Mouse (Mus musculus) ES-E14 (cell line): ENCODE measurements at regions not wholly inside any gene's neighbourhood (a gene's known extent, or its start where the extent isn't known, plus 50 kb on each side); places are given as distances from the start of the nearest gene placed in this dataset.

Source experiments
- DNase-seq: peaks from one replicate; pipeline ENCODE4 v3.0.0-alpha.2; 2013; ENCODE audit warnings: low read depth, low spot score
- H3K27ac ChIP-seq: 2 replicates; pipeline ENCODE4 v1.5.1; 2012; ENCODE audit warnings: low read depth, mild to moderate bottlenecking, low read length, moderate library complexity, mixed read lengths; ENCODE audit not compliant: poor library complexity, insufficient read depth, severe bottlenecking
- H3K36me3 ChIP-seq: 2 replicates; pipeline ENCODE4 v1.6.1; 2012; ENCODE audit warnings: mild to moderate bottlenecking, low read length, moderate library complexity, mixed read lengths; ENCODE audit not compliant: control insufficient read depth, poor library complexity, insufficient read depth, severe bottlenecking
- H3K4me1 ChIP-seq, 2 experiments: fragments of 150-350 bp in 1 of 2; sonication (generic) in 1 of 2; 2 replicates each; pipeline ENCODE4 v1.6.1; 2012; ENCODE audit warnings: low read length in 2 of 2, mild to moderate bottlenecking in 1 of 2, mixed read lengths in 1 of 2; ENCODE audit not compliant: control insufficient read depth in 2 of 2, insufficient read depth in 2 of 2, poor library complexity in 1 of 2
- H3K4me3 ChIP-seq, 2 experiments: fragments of 150-350 bp in 1 of 2; sonication (generic) in 1 of 2; 2 replicates each; pipeline ENCODE4 v1.5.1; 2012; ENCODE audit warnings: low read length in 2 of 2, low read depth in 1 of 2, mild to moderate bottlenecking in 1 of 2, mixed read lengths in 1 of 2; ENCODE audit not compliant: insufficient read depth in 1 of 2, poor library complexity in 1 of 2, severe bottlenecking in 1 of 2
- H3K9ac ChIP-seq: 2 replicates; pipeline ENCODE4 v1.6.1; 2012; ENCODE audit warnings: low read depth, mild to moderate bottlenecking, low read length, mixed read lengths; ENCODE audit not compliant: poor library complexity, insufficient read depth, severe bottlenecking
- H3K9me3 ChIP-seq: fragments of 150-350 bp; sonication (generic); 2 replicates; pipeline ENCODE4 v1.6.1; 2012; ENCODE audit warnings: low read depth, mild to moderate bottlenecking, low read length; ENCODE audit not compliant: control insufficient read depth, insufficient read depth
- CHD2 ChIP-seq: IDR thresholded peaks from 2 replicates; pipeline ENCODE4 v1.6.1; 2014; ENCODE audit warnings: mild to moderate bottlenecking, low read depth, low read length, inconsistent platforms
- HCFC1 ChIP-seq: IDR thresholded peaks from 2 replicates; pipeline ENCODE4 v1.6.1; 2012; ENCODE audit warnings: low read length, inconsistent platforms, borderline replicate concordance; ENCODE audit not compliant: insufficient read depth
- MAFK ChIP-seq: IDR thresholded peaks from 2 replicates; pipeline ENCODE4 v1.6.1; 2014; ENCODE audit warnings: mild to moderate bottlenecking, low read depth, low read length, inconsistent platforms; ENCODE audit not compliant: insufficient read depth
- ZC3H11A ChIP-seq: IDR thresholded peaks from 2 replicates; pipeline ENCODE4 v1.6.1; 2012; ENCODE audit warnings: low read depth, mild to moderate bottlenecking, inconsistent platforms, low read length, borderline replicate concordance
- ZNF384 ChIP-seq: IDR thresholded peaks from 2 replicates; pipeline ENCODE4 v1.6.1; 2012; ENCODE audit warnings: low read depth, low read length, inconsistent platforms
- in situ Hi-C, 2 experiments: fragments of 600-800 bp; cut with MboI; formaldehyde crosslinking; loops; one replicate each; pipeline ENCODE4 v1.15.1; 2025; ENCODE audit warnings: low sequenced_read_pairs in 2 of 2, inconsistent platforms in 1 of 2; ENCODE audit not compliant: unreplicated experiment in 2 of 2

DNA sequence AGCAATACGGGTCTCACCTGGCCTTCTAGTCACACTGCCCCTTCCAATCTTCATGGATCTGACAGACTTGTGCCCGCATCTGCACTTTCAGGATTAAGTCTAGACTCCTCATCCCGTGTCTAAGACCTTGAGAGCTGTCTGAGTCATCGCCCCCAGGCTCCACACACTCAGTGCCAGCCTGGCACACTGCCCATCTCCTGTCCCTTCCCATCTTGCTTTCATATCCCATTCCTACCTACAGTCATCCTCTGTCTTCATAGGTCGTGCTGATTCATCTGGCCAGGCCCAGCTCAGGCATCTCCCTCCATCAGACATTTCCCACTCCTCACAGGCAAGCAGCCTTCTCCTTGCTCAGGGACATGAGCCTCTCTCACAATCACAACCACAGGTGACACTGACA, 78.0 kb upstream of the Zfp536 start:
- Histone ChIP-seq H3K9ac (no peak overlapping the region), H3K9me3 (no peaks in the 10 kb centered on the region), H3K27ac (no peak overlapping the region), H3K4me3 (no peak overlapping the region), H3K36me3 (no peaks in the 10 kb centered on the region), H3K4me1 (no peaks in the 10 kb centered on the region)
- no peak for DNase-seq
- TF ChIP-seq ZC3H11A (no peak), HCFC1 (no peak), CHD2 (no peak), ZNF384 (no peak), MAFK (no peak)
- in situ Hi-C loops: no loop called here

DNA sequence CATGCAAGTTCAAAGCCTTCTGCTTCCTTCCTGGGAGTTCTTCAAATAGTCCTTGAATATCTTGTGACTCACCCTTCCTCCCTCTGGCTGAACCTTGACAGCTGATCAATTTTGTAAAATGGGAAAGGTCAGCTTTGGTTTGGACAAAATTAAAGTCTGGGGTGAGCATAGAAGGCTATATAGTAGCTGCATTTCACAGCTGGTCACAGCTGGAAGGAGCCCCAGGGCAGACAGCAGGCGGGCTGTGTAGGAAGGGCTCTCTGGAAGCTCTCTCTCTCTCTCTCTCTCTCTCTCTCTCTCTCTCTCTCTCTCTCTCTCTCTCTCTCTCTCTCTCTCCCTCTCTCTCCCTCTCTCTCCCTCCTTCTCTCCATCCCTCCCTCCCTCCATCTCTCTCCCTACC, 71.8 kb upstream of the Zfp536 start:
- Histone ChIP-seq H3K36me3 (no peaks in the 10 kb centered on the region), H3K4me1 (peaks cover 3 to 11% of the 10 kb centered on the region in 2 experiments; a peak in 3 of 4 replicates), H3K9ac (no peak overlapping the region), H3K4me3 (no peak overlapping the region), H3K27ac (no peak overlapping the region), H3K9me3 (no peaks in the 10 kb centered on the region)
- TF ChIP-seq ZNF384: no peak
- no peak for TF ChIP-seq HCFC1
- TF ChIP-seq MAFK: no peak
- TF ChIP-seq ZC3H11A: no peak
- TF ChIP-seq CHD2: no peak
- in situ Hi-C loops: no loop called here
- no peak for DNase-seq

DNA sequence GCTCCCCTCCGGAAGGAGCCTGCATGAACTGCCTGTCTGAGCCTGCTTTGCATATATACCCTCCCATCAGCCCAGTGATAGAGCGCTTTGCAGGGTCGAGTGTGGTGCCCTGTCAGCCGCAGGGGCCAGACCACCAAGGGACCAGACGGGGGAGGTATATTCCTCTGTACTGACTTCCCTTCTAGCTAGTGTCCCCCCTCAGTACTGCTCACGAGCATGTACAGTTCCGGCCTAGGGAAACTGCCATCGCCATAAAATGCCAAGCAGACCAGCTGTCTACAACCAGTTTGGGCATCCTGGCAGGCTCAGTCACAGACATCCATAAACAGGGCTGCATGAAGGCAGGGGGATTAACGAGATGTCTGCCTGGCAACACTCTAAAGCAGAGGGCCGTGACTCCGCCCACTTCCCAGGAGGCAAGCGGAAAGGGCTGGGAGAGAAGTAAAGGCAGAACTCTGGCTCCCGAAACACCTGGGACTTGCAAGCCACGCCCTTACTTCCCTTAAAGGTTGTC, 68.6 kb upstream of the Zfp536 start:
- peak; percentile 83 for DNase-seq
- H3K4me1 ChIP-seq: peaks cover 3 to 11% of the 10 kb centered on the region in 2 experiments; a peak in 3 of 4 replicates
- in situ Hi-C loops: no loop called here
- H3K36me3 ChIP-seq: no peaks in the 10 kb centered on the region
- H3K9me3 ChIP-seq: no peaks in the 10 kb centered on the region
- TF ChIP-seq HCFC1 (no peak), ZC3H11A (no peak), ZNF384 (no peak), MAFK (no peak), CHD2 (no peak)
- no peak overlapping the region for H3K27ac ChIP-seq
- H3K4me3 ChIP-seq: peak overlapping the region; percentile 37 to 87; a peak in 3 of 4 replicates
- H3K9ac ChIP-seq: peak overlapping the region; percentile 21; the same call in 1 of the 2 replicates

DNA sequence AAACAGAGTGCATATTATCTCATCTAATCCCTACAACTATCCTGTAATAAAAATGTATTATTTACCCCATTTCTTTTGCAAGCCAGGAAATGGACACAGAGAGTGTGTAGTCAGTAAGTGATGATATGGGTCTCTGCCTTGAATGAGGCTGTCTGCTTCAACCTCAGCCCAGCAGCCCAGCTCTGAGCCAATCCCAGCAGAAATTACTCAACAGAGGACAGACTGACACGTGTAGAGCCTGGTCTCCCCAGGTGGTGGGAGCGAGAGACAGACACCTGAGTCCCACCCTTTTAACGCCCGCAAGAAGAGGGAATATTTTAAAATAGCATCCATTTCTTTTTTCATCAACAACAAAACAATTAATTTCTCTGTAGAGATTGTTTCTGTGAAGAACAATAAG, 68.1 kb upstream of the Zfp536 start:
- no peaks in the 10 kb centered on the region for H3K36me3 ChIP-seq
- H3K27ac ChIP-seq: no peak overlapping the region
- TF ChIP-seq MAFK: no peak
- TF ChIP-seq CHD2: no peak
- TF ChIP-seq ZC3H11A: no peak
- TF ChIP-seq ZNF384: no peak
- H3K9me3 ChIP-seq: no peaks in the 10 kb centered on the region
- H3K4me1 ChIP-seq: peaks cover 3 to 11% of the 10 kb centered on the region in 2 experiments; a peak in 3 of 4 replicates
- DNase-seq: no peak
- H3K9ac ChIP-seq: no peak overlapping the region
- in situ Hi-C loops: no loop called here
- peak overlapping the region in 1 of 2 experiments; percentile 87; a peak in 2 of 4 replicates for H3K4me3 ChIP-seq

DNA sequence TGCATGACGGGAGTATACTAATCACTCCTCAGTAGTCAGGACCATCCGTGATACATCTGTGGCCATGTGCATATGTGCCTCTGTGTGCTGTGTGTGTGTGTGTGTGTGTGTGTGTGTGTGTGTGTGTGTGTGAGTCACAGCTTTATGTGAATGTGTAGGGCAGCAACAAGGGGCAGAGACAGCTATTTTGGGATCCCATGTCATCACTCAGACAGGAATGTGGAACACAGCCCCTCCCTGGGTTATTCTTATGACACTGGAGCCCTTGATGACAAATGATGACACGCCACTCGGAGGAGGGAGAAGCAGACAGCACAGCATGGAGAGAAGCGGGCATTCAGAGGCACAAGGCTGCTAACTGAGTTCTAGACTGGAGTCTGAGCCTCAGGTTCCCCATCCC, 64.4 kb upstream of the Zfp536 start:
- TF ChIP-seq ZNF384: no peak
- TF ChIP-seq CHD2: no peak
- Histone ChIP-seq H3K36me3 (no peaks in the 10 kb centered on the region), H3K27ac (no peak overlapping the region), H3K9me3 (no peaks in the 10 kb centered on the region), H3K9ac (no peak overlapping the region), H3K4me1 (peaks cover 3 to 11% of the 10 kb centered on the region in 2 experiments; a peak in 3 of 4 replicates), H3K4me3 (no peak overlapping the region)
- in situ Hi-C loops: no loop called here
- no peak for DNase-seq
